Mouse (Mus musculus) CD4-positive naive resting alpha-beta T cell, adult 76 days (primary cell): ENCODE measurements around the gene Ing1. TPM values are rescaled to one million over a fixed set of nuclear protein-coding genes. Genes with fewer than 3 reads are reported as not detected.

Experiments
- total RNA-seq: library from RNA; stranded (reverse); gene quantifications from one replicate; pipeline ENCODE4 v1.2.4, GENCODE M21; 2023

Gene Ing1
- total RNA-seq, result 52.7 TPM

DNA sequence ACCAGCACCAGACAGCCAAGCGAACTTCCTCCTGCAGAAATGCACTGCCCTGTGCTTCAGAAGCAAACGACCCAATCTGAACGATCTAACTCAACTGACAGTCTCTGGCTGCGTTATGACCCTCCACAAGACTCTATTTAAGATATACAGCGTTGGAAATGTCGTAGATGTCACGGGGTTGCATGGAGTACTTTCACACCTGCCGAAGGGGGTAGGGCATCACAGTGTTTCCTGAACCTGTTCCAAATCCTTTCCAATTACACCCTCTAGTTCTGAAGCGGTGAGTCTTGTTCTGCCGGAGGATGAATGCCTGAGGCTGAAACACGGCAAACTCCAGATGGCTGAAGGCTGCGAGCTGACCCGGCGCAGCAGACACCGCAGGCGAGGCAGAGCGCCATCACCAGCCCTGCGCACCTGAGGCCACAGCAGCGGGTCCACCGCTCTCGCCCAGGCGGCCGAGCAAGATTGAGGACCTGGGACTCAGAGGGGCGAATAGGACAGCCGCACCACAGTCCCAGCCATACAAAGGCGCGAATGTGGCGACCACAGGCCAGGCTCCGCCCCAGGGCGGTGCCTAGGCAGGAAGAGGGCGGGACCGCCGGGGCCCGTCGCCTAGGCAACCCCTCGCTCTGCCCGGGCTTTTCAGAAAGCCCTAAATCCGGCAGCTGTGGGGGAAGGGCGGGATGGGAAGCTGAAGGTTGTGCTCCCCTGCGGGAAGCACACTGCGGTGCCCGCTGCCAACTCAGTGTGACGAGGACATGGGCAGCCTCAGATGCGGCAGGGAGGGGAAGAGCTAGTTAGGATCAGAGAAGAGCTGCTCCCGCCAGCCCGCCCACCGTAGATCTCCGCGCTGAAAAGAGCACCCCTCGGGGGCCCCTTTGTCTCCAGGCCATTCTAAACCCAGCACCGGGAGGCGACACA is at the start of gene Ing1:
Gene Ing1, plus strand, starts transcription at position 773 of the 921 bp plus-strand sequence.

DNA sequence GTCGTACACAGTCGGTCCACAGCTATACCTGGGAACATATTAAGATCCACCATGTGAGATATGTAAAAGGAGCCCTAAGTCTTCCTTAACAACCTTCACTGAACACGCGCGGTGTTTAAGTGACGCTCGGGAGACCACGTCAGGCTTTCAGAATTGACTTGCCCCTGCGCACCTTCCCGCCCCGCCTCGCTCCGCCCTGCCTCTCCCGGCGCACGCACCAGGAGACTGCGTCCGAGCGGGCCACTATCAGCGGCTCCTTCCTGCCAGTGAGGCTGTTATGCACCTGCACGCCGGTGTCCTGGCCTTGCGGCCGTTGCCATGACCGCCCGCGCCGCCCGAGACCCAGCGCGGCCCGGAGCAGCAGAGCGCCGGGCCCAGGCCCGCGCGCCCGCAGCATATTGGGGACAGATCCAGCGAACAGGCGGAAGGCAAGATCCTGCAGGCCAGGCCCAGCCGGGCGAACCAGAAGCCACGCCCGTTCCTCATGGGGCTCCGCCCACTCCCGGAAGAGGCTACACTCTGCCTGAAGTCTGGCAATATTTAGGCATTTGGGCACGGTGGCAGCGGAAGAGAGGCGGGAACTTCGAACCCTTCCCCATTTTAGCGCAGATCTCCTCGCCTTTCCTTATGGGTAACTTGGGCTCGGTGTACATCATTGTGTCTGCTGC is 5.0 kb upstream of the Ing1 start, which contains the start of gene Cars2:
Gene Cars2, minus strand, starts transcription at position 503 of the 668 bp plus-strand sequence.

Other genes starting within 250 kb of the Ing1 start
- gene Col4a2, start 242.8 kb upstream of the Ing1 start, total RNA-seq, result 0.26 TPM
- 0.41 TPM for gene Col4a1, start 242.7 kb upstream of the Ing1 start, total RNA-seq
- gene Rab20, start 76.9 kb upstream of the Ing1 start, total RNA-seq, result 7.5 TPM
- 40.7 TPM for gene Naxd, start 58.1 kb upstream of the Ing1 start, total RNA-seq
- 39.7 TPM for gene Cars2, start 4.8 kb upstream of the Ing1 start, total RNA-seq
- 102 TPM for gene Ankrd10, start 80.2 kb downstream of the Ing1 start, total RNA-seq
- not detected for gene 1700016D06Rik, start 145.5 kb downstream of the Ing1 start, total RNA-seq
- 55.5 TPM for gene Arhgef7, start 172.2 kb downstream of the Ing1 start, total RNA-seq